Mouse (Mus musculus) spleen, embryonic (tissue): Measurements from ENCODE around the gene Zfp386.
"Not testable (repeated sequence)": the region's sequence is repeated elsewhere in the genome, so short reads cannot be mapped to it uniquely, and the experiment has no call there.

Experiments
- CTCF ChIA-PET: fragments of 350-600 bp; sonication (Branson Sonifier 250); formaldehyde crosslinking; loops from one replicate; lab custom pipeline; 2022; lab: Charles Lee

The Zfp386 gene

GRCm38 (mm10) chr12:116047440-116048377, at the start of gene Zfp386:
Zfp386 (plus strand) TSS chr12:116047724.
- CTCF ChIA-PET = no interaction called here

GRCm38 (mm10) chr12:115999784-116000183, 47.7 kb upstream of the Zfp386 start:
- CTCF ChIA-PET = not testable (repeated sequence)

- CTCF ChIA-PET = not testable (repeated sequence)
Observed at GRCm38 (mm10) chr12:116002946-116003345, 44.6 kb upstream of the Zfp386 start.

- CTCF ChIA-PET = no interaction called here
Observed at GRCm38 (mm10) chr12:116010812-116011211, 36.7 kb upstream of the Zfp386 start.

- CTCF ChIA-PET = no interaction called here
Observed at GRCm38 (mm10) chr12:116028095-116028494, 19.4 kb upstream of the Zfp386 start.

GRCm38 (mm10) chr12:116035346-116035745, 12.2 kb upstream of the Zfp386 start:
- CTCF ChIA-PET = no interaction called here

GRCm38 (mm10) chr12:116044785-116045184, 2.7 kb upstream of the Zfp386 start:
- CTCF ChIA-PET = no interaction called here

GRCm38 (mm10) chr12:116048766-116049165, 1.2 kb downstream of the Zfp386 start:
- CTCF ChIA-PET = no interaction called here

GRCm38 (mm10) chr12:116049236-116049635, 1.7 kb downstream of the Zfp386 start:
- CTCF ChIA-PET = no interaction called here

- CTCF ChIA-PET = no interaction called here
Observed at GRCm38 (mm10) chr12:116049701-116050100, 2.2 kb downstream of the Zfp386 start.

GRCm38 (mm10) chr12:116054342-116054741, 6.8 kb downstream of the Zfp386 start:
- CTCF ChIA-PET = interaction anchor here (0.9 kb wide), 1 partner anchor 110 kb away, joined by 3 read pairs; no protein-coding TSS in a partner anchor

GRCm38 (mm10) chr12:116056112-116056511, 8.6 kb downstream of the Zfp386 start:
- CTCF ChIA-PET = interaction anchor here (0.7 kb wide), 2 partner anchors 87 to 320 kb away, joined by 3 to 4 read pairs; no protein-coding TSS in a partner anchor

GRCm38 (mm10) chr12:116061561-116062193, 14.2 kb downstream of the Zfp386 start:
- CTCF ChIA-PET = no interaction called here

GRCm38 (mm10) chr12:116062194-116062583, 14.7 kb downstream of the Zfp386 start:
- CTCF ChIA-PET = no interaction called here

- CTCF ChIA-PET = no interaction called here
Observed at GRCm38 (mm10) chr12:116063020-116063419, 15.5 kb downstream of the Zfp386 start.

GRCm38 (mm10) chr12:116071023-116071422, 23.5 kb downstream of the Zfp386 start:
- CTCF ChIA-PET = no interaction called here

- CTCF ChIA-PET = interaction anchor here (0.5 kb wide), 1 partner anchor 1476 kb away, joined by 6 read pairs; no protein-coding TSS in a partner anchor
Observed at GRCm38 (mm10) chr12:116077074-116077854, 29.7 kb downstream of the Zfp386 start, which contains the start of gene Vipr2. Vipr2 (plus strand) TSS chr12:116077726.

GRCm38 (mm10) chr12:116077855-116078366, 30.4 kb downstream of the Zfp386 start:
- CTCF ChIA-PET = interaction anchor here (0.5 kb wide), 1 partner anchor 1476 kb away, joined by 6 read pairs; no protein-coding TSS in a partner anchor

- CTCF ChIA-PET = no interaction called here
Observed at GRCm38 (mm10) chr12:116083125-116083524, 35.6 kb downstream of the Zfp386 start.

- CTCF ChIA-PET = no interaction called here
Observed at GRCm38 (mm10) chr12:116084294-116084693, 36.8 kb downstream of the Zfp386 start.

GRCm38 (mm10) chr12:116086951-116087600, 39.6 kb downstream of the Zfp386 start:
- CTCF ChIA-PET = no interaction called here
